8 mouse cellular contexts compared by ENCODE assay signal in genomic region chr3:89391663-89392511, GRCm38 (mm10). TPM values are rescaled to one million over a fixed set of nuclear protein-coding genes. Genes with fewer than 3 reads are reported as not detected.
DNase-seq lines count a peak whose midpoint lies in the region; ATAC-seq and TF ChIP-seq lines count a peak whose summit lies in the region.

No protein-coding gene starts in this region.

- H3K9me3 ChIP-seq in lung, postnatal 0 days (ENCODE audit: low read length), result no peaks in the 10 kb centered on the region

- 0 out of 2 replicates have a peak, but pooled peaks have one; percentile 26 for TF ChIP-seq EP300 in heart, adult 2 months (IDR thresholded peaks at IDR 0.05; ENCODE audit: insufficient read depth, low read depth, low read length)
- TF ChIP-seq EP300 in lung, postnatal 0 days (IDR thresholded peaks at IDR 0.05), result no peak

- ATAC-seq in lung, postnatal 0 days, result peak; percentile 3; the same call in 1 of the 2 replicates

- H3K4me2 ChIP-seq in lung, postnatal 0 days (replicated peaks; ENCODE audit: low read depth, low read length), result peak overlapping the region; percentile 99

- H3K79me2 ChIP-seq in heart, adult 2 months (replicated peaks; ENCODE audit: control insufficient read depth, insufficient read depth, low read length), result no peaks in the 10 kb centered on the region; the same call in 1 of the 2 replicates

- no peaks in the 10 kb centered on the region for H3K27me3 ChIP-seq in spleen, adult 2 months (ENCODE audit: control insufficient read depth, insufficient read depth, low read length)
- no peaks in the 10 kb centered on the region for H3K27me3 ChIP-seq in heart, adult 2 months (ENCODE audit: control insufficient read depth, insufficient read depth, low read length)
- H3K27me3 ChIP-seq in kidney, adult 2 months (replicated peaks; ENCODE audit: control insufficient read depth, insufficient read depth, low read length), result no peaks in the 10 kb centered on the region
- H3K27me3 ChIP-seq in lung, postnatal 0 days (replicated peaks; ENCODE audit: insufficient read depth, low read length), result no peaks in the 10 kb centered on the region

- H3K27ac ChIP-seq in spleen, adult 2 months (ENCODE audit: insufficient read depth, low read length), result peak overlapping the region; percentile 91
- peak overlapping the region; percentile 94 for H3K27ac ChIP-seq in heart, adult 2 months
- H3K27ac ChIP-seq in kidney, adult 2 months (ENCODE audit: insufficient read depth, low read depth, low read length), result peak overlapping the region; percentile 97
- H3K27ac ChIP-seq in lung, postnatal 0 days (ENCODE audit: low read length), result peak overlapping the region; percentile 97

- TF ChIP-seq POLR2A in spleen, adult 2 months (IDR thresholded peaks at IDR 0.05; ENCODE audit: low read depth, low read length), result no peak
- peak; percentile 53 for TF ChIP-seq POLR2A in heart, adult 2 months (IDR thresholded peaks at IDR 0.05; ENCODE audit: insufficient read depth, low read depth, low read length)
- no peak for TF ChIP-seq POLR2A in kidney, adult 2 months (IDR thresholded peaks at IDR 0.05; ENCODE audit: low read depth, low read length)

- H3K4me3 ChIP-seq in spleen, adult 2 months (ENCODE audit: extremely low read depth, insufficient read depth, insufficient read length), result peak overlapping the region; percentile 85
- H3K4me3 ChIP-seq in heart, adult 2 months, result peak overlapping the region; percentile 78
- H3K4me3 ChIP-seq in kidney, adult 2 months (ENCODE audit: insufficient read depth, low read depth, low read length), result peak overlapping the region; percentile 83
- peak overlapping the region; percentile 78 for H3K4me3 ChIP-seq in lung, postnatal 0 days (ENCODE audit: low read depth, low read length)

- WGBS in spleen, adult 2 months, result 1% methylated on average over 54 of the region's 56 CpGs
- WGBS in heart, adult 2 months, result under 1% methylated on average over 53 of the region's 56 CpGs
- 1% methylated on average over 50 of the region's 56 CpGs for WGBS in kidney, adult 2 months
- 3% methylated on average over 30 of the region's 56 CpGs for WGBS in lung, postnatal 0 days

- intact Hi-C loops in heart, adult 2 months (cut with DNase I), result loop anchor here (2.0 kb wide), 1 partner anchor 37 kb away; no protein-coding TSS in a partner anchor

- H3K36me3 ChIP-seq in spleen, adult 2 months (ENCODE audit: control insufficient read depth, insufficient read depth, low read length), result no peaks in the 10 kb centered on the region
- no peaks in the 10 kb centered on the region for H3K36me3 ChIP-seq in heart, adult 2 months (ENCODE audit: control insufficient read depth, insufficient read depth, low read length)
- no peaks in the 10 kb centered on the region for H3K36me3 ChIP-seq in kidney, adult 2 months (ENCODE audit: control insufficient read depth, insufficient read depth, low read length)
- H3K36me3 ChIP-seq in lung, postnatal 0 days (ENCODE audit: insufficient read depth, low read length), result no peaks in the 10 kb centered on the region

- DNase-seq in spleen, adult 2 months (ENCODE audit: low read depth in 1 of 2, low spot score in 2 of 2), result peak in 1 of 2 experiments; percentile 35
- DNase-seq in spleen, postnatal 14 days (ENCODE audit: low spot score in 2 of 2), result no peak
- DNase-seq in cerebellum, postnatal 14 days, result peak; percentile 60 to 73
- DNase-seq in heart, adult 2 months, result peak; percentile 81 to 86
- DNase-seq in kidney, adult 2 months, result peak; percentile 86
- DNase-seq in lung, postnatal 0 days (ENCODE audit: low spot score), result peak; percentile 83
- DNase-seq in spleen, postnatal 36 days (ENCODE audit: low spot score in 2 of 2), result peak; percentile 41 to 45
- DNase-seq in frontal cortex, postnatal 25 days (ENCODE audit: low spot score in 2 of 2), result no peak

- TF ChIP-seq CTCF in spleen, adult 2 months (IDR thresholded peaks at IDR 0.05; ENCODE audit: extremely low read depth, insufficient read depth, insufficient read length, insufficient replicate concordance), result no peak
- no peak for TF ChIP-seq CTCF in heart, adult 2 months (IDR thresholded peaks at IDR 0.05)
- TF ChIP-seq CTCF in kidney, adult 2 months (conservative IDR thresholded peaks at IDR 0.05; ENCODE audit: insufficient read depth, insufficient read length, low read depth, low read length), result no peak
- TF ChIP-seq CTCF in lung, postnatal 0 days (IDR thresholded peaks at IDR 0.05), result peak; percentile 7; the same call in 1 of the 2 replicates

- peak overlapping the region; percentile 75 for H3K9ac ChIP-seq in heart, adult 2 months (ENCODE audit: low read depth, low read length)
- peak overlapping the region; percentile 77 for H3K9ac ChIP-seq in lung, postnatal 0 days (replicated peaks; ENCODE audit: low read depth)

- peaks cover 40% of the 10 kb centered on the region for H3K4me1 ChIP-seq in spleen, adult 2 months (ENCODE audit: control insufficient read depth, insufficient read depth, insufficient read length)
- peaks cover 13% of the 10 kb centered on the region for H3K4me1 ChIP-seq in heart, adult 2 months (ENCODE audit: control insufficient read depth, insufficient read depth, low read length)
- H3K4me1 ChIP-seq in kidney, adult 2 months (ENCODE audit: control insufficient read depth, insufficient read depth, low read length), result peaks cover 39% of the 10 kb centered on the region
- H3K4me1 ChIP-seq in lung, postnatal 0 days (ENCODE audit: insufficient read depth, low read depth, low read length), result peaks cover 20% of the 10 kb centered on the region

RNA-seq across cellular contexts. Expression of gene Zbtb7b, which starts 2.7 kb away (rescaled TPM):
- polyA plus RNA-seq in spleen, adult 2 months (2012; rRNA removed), result 54.5 and 58.4 TPM in 2 replicates
- 10 to 100 TPM; 20.5 to 23.4 TPM for total RNA-seq in heart, adult 2 months (2021)
- 21.5 and 21.9 TPM in 2 replicates for polyA plus RNA-seq in heart, adult 2 months (2012; rRNA removed)
- 54.3 and 58.8 TPM in 2 replicates for polyA plus RNA-seq in kidney, adult 2 months (2012; rRNA removed)
- polyA plus RNA-seq in lung, postnatal 0 days (2015; fragmentation: Nextera tagmentation; extraction: Ambion mirVana), result 6.4 and 7.3 TPM in 2 replicates

RNA-seq across cellular contexts. Expression of gene Lenep, which starts 10.7 kb away (rescaled TPM):
- polyA plus RNA-seq in spleen, adult 2 months (2012; rRNA removed), result 1.5 and 1.9 TPM in 2 replicates
- not detected for total RNA-seq in heart, adult 2 months (2021)
- polyA plus RNA-seq in heart, adult 2 months (2012; rRNA removed), result 2.1 and 5.4 TPM in 2 replicates
- polyA plus RNA-seq in kidney, adult 2 months (2012; rRNA removed), result 0.15 TPM in 1 of 2 replicates, not detected in the other
- not detected in 2 replicates for polyA plus RNA-seq in lung, postnatal 0 days (2015; fragmentation: Nextera tagmentation; extraction: Ambion mirVana)

RNA-seq across cellular contexts. Expression of gene Flad1, which starts 19.8 kb away (rescaled TPM):
- 39.1 and 43.9 TPM in 2 replicates for polyA plus RNA-seq in spleen, adult 2 months (2012; rRNA removed)
- 10 to 100 TPM; 56.1 to 59.7 TPM for total RNA-seq in heart, adult 2 months (2021)
- polyA plus RNA-seq in heart, adult 2 months (2012; rRNA removed), result 81.3 and 89.8 TPM in 2 replicates
- 54.6 and 56.7 TPM in 2 replicates for polyA plus RNA-seq in kidney, adult 2 months (2012; rRNA removed)
- 17.9 and 18.2 TPM in 2 replicates for polyA plus RNA-seq in lung, postnatal 0 days (2015; fragmentation: Nextera tagmentation; extraction: Ambion mirVana)

RNA-seq across cellular contexts. Expression of gene Cks1b, which starts 26.3 kb away (rescaled TPM):
- polyA plus RNA-seq in spleen, adult 2 months (2012; rRNA removed), result 20.6 and 21.3 TPM in 2 replicates
- 1 to 10 TPM; 3.3 to 3.5 TPM for total RNA-seq in heart, adult 2 months (2021)
- 9.0 and 10.7 TPM in 2 replicates for polyA plus RNA-seq in heart, adult 2 months (2012; rRNA removed)
- polyA plus RNA-seq in kidney, adult 2 months (2012; rRNA removed), result 6.8 and 7.3 TPM in 2 replicates
- 75.5 and 83.0 TPM in 2 replicates for polyA plus RNA-seq in lung, postnatal 0 days (2015; fragmentation: Nextera tagmentation; extraction: Ambion mirVana)

RNA-seq across cellular contexts. Expression of gene Shc1, which starts 26.4 kb away (rescaled TPM):
- 49.0 and 54.8 TPM in 2 replicates for polyA plus RNA-seq in spleen, adult 2 months (2012; rRNA removed)
- 10 to 100 TPM; 31.6 to 32.0 TPM for total RNA-seq in heart, adult 2 months (2021)
- polyA plus RNA-seq in heart, adult 2 months (2012; rRNA removed), result 32.4 and 50.5 TPM in 2 replicates
- polyA plus RNA-seq in kidney, adult 2 months (2012; rRNA removed), result 53.2 and 57.2 TPM in 2 replicates
- polyA plus RNA-seq in lung, postnatal 0 days (2015; fragmentation: Nextera tagmentation; extraction: Ambion mirVana), result 52.6 and 55.7 TPM in 2 replicates

Comparison
In these comparisons a context has a peak if more than half of its experiments do, and no peak if none do; other contexts are left out.
1. DNase-seq: peak in cerebellum, postnatal 14 days (2 of 2), heart, adult 2 months (2 of 2), kidney, adult 2 months (single experiment), lung, postnatal 0 days (single experiment) and spleen, postnatal 36 days (2 of 2); none in spleen, postnatal 14 days (0 of 2) and frontal cortex, postnatal 25 days (0 of 2).
2. Peak in every context shown above with its lines, with median percentiles within 50 percentile points of each other: H3K27ac ChIP-seq and H3K4me3 ChIP-seq.